Mouse (Mus musculus): ENCODE measurements around the gene Ppox. TPM values are rescaled to one million over a fixed set of nuclear protein-coding genes. Genes with fewer than 3 reads are reported as not detected.
A peak's percentile ranks its signal among the peaks of the same experiment; 100 is the strongest.
"Not testable (repeated sequence)": the region's sequence is repeated elsewhere in the genome, so short reads cannot be mapped to it uniquely, and the experiment has no call there.

Ppox gene
- 91.3 and 136 TPM in 2 replicates for polyA plus RNA-seq (2012; rRNA removed)

GRCm38 (mm10) chr1:171280916-171281527, at the start of gene Ppox:
Gene Ppox (minus strand): TSS chr1:171281186.
- DNase-seq (ENCODE audit: low spot score): peak; percentile 78

GRCm38 (mm10) chr1:171330216-171330560, 49.2 kb upstream of the Ppox start:
- DNase-seq (ENCODE audit: low spot score): no peak

GRCm38 (mm10) chr1:171329433-171330215, 48.6 kb upstream of the Ppox start:
- peak; percentile 82 for DNase-seq (ENCODE audit: low spot score)

- peak; percentile 89 for DNase-seq (ENCODE audit: low spot score)
These were observed 48.0 kb upstream of the Ppox start, which contains the start of gene Dedd for GRCm38 (mm10) chr1:171328839-171329432. Gene Dedd (plus strand): TSS chr1:171329145.

- DNase-seq (ENCODE audit: low spot score): no peak
These were observed 47.3 kb upstream of the Ppox start for GRCm38 (mm10) chr1:171328244-171328643.

- DNase-seq (ENCODE audit: low spot score): not testable (repeated sequence)
These were observed 45.6 kb upstream of the Ppox start for GRCm38 (mm10) chr1:171326588-171326987.

GRCm38 (mm10) chr1:171325571-171325970, 44.6 kb upstream of the Ppox start:
- no peak for DNase-seq (ENCODE audit: low spot score)

GRCm38 (mm10) chr1:171322012-171322411, 41.0 kb upstream of the Ppox start:
- no peak for DNase-seq (ENCODE audit: low spot score)

- DNase-seq (ENCODE audit: low spot score): no peak
These were observed 40.4 kb upstream of the Ppox start for GRCm38 (mm10) chr1:171321415-171321814.

GRCm38 (mm10) chr1:171320151-171320550, 39.2 kb upstream of the Ppox start:
- DNase-seq (ENCODE audit: low spot score): no peak

- DNase-seq (ENCODE audit: low spot score): no peak
These were observed 38.8 kb upstream of the Ppox start for GRCm38 (mm10) chr1:171319748-171320147.

GRCm38 (mm10) chr1:171309321-171309720, 28.3 kb upstream of the Ppox start:
- no peak for DNase-seq (ENCODE audit: low spot score)

GRCm38 (mm10) chr1:171306157-171306556, 25.2 kb upstream of the Ppox start:
- not testable (repeated sequence) for DNase-seq (ENCODE audit: low spot score)

- no peak for DNase-seq (ENCODE audit: low spot score)
These were observed 17.2 kb upstream of the Ppox start for GRCm38 (mm10) chr1:171298226-171298625.

GRCm38 (mm10) chr1:171295063-171295402, 14.0 kb upstream of the Ppox start:
- DNase-seq (ENCODE audit: low spot score): no peak

- peak; percentile 78 for DNase-seq (ENCODE audit: low spot score)
These were observed 13.5 kb upstream of the Ppox start, which contains the start of gene Ufc1 for GRCm38 (mm10) chr1:171294298-171295062. Gene Ufc1 (minus strand): TSS chr1:171295024.

- no peak for DNase-seq (ENCODE audit: low spot score)
These were observed 12.9 kb upstream of the Ppox start for GRCm38 (mm10) chr1:171293906-171294297.

- DNase-seq (ENCODE audit: low spot score): no peak
These were observed 12.4 kb upstream of the Ppox start for GRCm38 (mm10) chr1:171293351-171293750.

GRCm38 (mm10) chr1:171288328-171288727, 7.3 kb upstream of the Ppox start:
- no peak for DNase-seq (ENCODE audit: low spot score)

GRCm38 (mm10) chr1:171287136-171288081, 6.4 kb upstream of the Ppox start, which contains the start of gene Usp21:
Gene Usp21 (minus strand): TSS chr1:171287991.
- peak; percentile 87 for DNase-seq (ENCODE audit: low spot score)

- no peak for DNase-seq (ENCODE audit: low spot score)
These were observed 5.5 kb upstream of the Ppox start for GRCm38 (mm10) chr1:171286517-171286916.

Measured in urinary bladder, adult 2 months (tissue).